Mouse (Mus musculus) c-Kit-positive CD71-positive TER-119-negative erythroid progenitor cells, embryonic 14.5 days (primary cell): ENCODE measurements around the gene Phf12.
A peak's percentile ranks its signal among the peaks of the same experiment; 100 is the strongest.
"Not testable (repeated sequence)": the region's sequence is repeated elsewhere in the genome, so short reads cannot be mapped to it uniquely, and the experiment has no call there.

ENCODE experiments used
- DNase-seq: peaks from one replicate; pipeline ENCODE4 v3.0.0-alpha.2; 2013; ENCODE audit warnings: low read depth

The Phf12 gene

DNA sequence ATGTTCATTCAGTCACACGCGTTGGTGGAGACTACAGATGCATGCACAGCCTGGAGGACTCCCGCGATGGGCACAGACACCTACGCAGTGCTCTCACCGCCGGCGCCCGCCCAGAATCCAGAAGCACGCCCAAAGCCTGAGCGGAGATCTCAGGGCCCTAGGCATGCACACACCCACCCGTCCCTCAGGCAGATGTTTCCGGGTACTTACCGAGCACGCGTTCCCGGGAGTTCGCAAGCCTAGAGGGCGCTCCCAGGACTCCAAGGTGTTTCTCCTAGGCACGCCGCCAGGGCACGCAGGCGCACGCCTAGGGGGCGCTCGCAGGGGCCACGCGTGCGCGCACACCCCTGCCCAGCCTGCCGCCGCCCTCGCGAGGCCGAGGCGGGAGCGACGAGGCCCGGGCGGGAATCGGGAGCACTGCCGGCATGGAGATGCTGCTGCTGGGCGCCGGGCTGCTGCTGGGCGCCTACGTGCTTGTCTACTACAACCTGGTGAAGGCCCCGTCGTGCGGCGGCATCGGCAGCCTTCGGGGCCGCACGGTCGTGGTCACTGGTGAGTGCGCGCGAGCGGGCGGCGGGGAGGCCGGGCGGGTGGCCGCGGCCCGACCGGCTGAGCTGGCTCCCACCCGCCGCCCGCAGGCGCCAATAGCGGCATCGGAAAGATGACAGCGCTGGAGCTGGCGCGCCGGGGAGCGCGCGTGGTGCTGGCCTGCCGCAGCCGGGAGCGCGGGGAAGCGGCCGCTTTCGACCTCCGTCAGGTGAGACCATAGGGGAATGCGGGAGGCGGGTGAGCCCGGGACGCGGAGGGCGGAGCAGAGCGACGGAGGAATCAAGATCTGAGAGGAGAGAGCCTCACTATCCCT is 49.6 kb downstream of the Phf12 start, which contains the start of gene Dhrs13:
Dhrs13 (plus strand) TSS at position 334 of the 862 bp plus-strand sequence.
- peak; percentile 93 for DNase-seq

DNA sequence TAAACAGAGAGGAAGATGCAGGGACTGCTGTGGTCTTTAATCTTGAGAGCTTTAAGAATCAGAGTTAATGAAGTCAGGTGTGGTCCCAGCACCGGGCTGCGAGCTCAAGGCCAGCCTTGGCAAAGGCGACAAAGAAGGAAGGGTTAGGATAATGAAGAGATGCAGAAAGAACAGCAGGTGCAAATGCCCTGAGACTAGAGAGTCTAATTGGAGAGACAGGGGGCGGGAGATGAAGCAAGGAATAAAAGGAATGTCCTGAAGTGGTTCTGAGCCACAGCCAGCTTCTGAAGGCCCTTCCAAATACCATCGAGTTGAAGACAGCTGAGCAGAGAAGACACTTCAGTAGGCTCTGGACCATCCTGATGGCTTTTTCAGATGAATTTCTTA is 50.2 kb downstream of the Phf12 start:
- DNase-seq = no peak

DNA sequence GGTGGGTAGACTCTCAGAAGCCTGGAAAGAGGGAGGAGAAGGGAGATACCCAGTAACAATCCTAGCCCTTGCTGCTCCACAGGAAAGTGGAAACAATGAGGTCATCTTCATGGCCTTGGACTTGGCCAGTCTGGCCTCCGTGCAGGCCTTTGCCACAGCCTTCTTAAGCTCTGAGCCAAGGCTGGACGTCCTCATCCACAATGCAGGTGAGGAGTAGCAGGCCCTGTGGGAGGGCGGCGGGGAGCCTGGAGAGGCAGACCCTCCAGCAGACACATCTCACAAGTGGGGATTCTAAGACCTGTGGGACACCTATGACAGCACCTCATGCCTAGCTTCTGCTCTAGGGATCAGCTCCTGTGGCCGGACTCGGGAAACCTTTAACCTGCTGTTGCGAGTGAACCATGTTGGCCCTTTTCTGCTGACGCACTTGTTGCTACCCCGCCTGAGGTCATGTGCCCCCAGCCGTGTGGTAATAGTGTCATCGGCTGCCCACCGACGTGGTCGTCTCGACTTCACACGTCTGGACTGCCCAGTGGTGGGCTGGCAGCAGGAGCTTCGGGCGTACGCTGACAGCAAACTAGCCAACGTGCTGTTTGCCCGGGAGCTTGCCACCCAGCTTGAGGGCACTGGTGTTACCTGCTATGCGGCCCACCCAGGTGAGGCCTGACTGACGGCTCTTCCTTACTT is 51.5 kb downstream of the Phf12 start:
- DNase-seq = no peak

DNA sequence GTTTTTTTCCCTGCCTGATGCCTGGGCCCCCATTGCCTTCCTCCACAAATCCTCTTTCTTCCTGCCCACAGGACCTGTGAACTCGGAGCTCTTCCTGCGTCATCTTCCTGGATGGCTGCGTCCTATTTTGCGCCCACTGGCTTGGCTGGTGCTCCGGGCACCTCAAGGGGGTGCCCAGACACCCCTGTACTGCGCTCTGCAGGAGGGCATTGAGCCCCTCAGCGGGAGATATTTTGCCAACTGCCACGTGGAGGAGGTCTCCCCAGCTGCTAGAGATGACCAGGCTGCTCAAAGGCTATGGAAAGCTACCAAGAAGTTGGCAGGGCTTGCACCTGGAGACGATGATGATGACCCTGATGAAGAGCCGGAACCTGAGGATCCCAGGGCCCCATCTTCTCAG is 54.2 kb downstream of the Phf12 start:
- no peak for DNase-seq

DNA sequence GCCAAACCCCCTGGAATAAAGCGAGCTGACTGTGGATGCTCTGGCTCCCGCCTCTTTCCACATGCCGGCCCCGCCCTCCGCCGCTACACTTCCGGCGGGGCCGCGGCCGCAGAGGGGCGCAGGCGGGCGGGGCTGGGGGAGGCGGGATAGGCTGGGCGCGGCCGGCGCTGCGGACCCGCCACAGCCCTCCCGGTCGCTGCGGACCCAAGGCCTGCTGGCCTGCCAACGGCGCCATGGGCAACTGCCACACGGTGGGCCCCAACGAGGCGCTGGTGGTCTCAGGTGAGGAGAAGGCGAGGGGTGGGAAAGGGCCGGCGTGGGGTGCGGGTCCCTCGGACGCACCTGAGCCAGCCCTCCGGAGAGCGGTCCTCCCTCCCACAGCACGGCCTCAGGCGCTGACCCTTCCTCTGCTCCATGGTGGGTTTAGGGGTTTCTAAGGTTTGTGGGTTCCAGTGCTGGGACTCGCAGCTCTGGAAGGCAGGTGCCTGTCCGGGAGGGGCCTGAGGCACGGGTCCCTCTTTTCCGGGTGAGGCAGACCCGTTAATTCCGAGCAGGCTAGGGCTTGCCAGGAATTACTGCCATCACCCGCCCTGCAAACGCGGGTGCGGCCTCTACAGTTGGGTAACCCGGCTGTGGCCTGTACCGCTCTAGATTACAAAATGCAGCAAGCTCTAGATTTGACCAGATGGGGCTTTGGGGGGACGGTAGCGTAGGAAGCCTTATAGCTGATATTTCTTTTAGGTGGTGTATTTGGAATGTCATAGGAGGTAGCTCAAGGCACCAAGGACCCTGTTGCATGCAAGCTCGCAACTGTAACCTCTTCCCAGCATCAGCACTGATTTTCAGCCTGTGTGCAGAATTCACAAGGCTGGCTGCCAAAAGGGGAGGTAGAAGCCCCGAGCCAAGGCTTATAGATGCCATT is 55.5 kb downstream of the Phf12 start, which contains the start of gene Flot2:
Flot2 (plus strand) TSS at position 101 of the 922 bp plus-strand sequence.
- DNase-seq = peak; percentile 56

DNA sequence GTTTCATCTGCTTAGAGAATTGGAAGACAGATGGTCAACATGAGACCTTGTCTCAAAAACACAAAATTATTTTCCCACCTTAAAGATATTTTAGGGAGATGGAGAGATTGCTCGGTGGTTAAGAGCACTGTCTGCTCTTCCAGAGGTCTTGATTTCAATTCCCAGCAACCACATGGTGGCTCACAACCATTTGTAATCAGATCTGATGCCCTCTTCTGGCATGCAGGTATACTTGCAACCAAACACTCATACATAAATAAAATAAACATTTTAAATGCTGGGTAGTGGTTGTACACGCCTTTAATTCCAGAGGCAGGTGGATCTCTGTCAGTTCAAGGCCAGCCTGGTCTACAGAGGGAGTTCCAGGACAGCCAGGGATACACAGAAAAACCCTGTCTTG is 58.3 kb downstream of the Phf12 start:
- no peak for DNase-seq

DNA sequence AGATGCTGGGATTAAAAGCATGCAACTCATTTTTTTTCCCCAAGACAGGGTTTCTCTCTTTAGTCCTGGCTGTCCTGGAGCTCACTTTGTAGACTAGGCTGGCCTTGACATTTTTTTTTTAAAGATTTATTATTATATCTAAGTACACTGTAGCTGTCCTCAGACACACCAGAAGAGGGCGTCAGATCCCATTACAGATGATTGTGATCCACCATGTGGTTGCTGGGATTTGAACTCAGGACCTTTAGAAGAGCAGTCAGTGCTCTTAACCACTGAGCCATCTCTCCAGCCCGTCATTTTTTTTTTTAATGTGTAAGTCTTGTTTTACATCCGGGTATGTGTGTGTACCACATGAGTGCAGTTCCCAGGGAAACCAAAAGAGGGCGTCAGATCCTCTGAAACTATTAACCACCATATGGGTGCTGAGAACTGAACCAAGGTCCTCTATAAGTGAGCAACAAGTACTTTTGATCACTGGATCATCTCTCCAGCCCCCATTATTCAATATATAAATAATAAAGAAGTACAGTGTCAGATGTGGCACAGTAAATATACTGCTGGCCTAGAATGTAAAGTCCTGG is 59.8 kb downstream of the Phf12 start:
- not testable (repeated sequence) for DNase-seq

DNA sequence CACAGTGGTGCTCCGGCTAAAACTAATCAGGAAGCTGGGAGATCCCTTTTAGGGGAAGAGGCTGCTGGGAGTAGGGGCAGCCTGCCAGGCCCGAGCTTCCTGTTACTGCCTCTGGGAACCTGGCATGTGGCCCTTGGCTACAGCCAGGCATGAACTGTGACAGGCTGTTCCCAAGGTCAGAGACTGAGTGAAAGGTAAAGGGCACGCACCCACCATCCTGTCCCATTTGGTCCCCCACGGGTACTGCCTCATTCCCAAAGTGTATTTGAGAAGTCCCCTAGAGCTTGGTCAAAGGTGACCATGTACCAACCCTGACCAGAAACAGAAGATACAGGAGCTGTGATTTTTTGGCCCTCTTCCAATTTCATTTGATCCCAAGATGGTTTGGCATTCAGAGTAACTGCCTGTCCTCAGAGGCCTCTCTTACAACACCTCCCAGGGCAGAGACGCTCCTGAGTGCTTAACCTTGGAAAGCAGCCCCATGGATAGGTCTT is 62.3 kb downstream of the Phf12 start:
- no peak for DNase-seq

DNA sequence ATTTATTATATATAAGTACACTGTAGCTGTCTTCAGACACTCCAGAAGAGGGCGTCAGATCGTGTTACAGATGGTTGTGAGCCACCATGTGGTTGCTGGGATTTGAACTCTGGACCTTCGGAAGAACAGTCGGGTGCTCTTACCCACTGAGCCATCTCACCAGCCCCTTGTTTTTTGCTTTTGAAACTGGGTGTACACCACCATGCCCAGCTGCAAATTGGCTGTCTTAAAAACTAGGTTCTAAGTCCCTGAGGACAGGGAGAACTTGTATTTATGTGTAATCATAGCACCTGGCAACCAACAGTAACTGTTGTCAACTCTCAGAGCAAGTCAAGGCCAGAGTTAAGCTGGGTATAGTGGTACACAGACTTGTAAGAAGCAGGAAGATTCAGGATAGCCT is 66.1 kb downstream of the Phf12 start:
- not testable (repeated sequence) for DNase-seq

DNA sequence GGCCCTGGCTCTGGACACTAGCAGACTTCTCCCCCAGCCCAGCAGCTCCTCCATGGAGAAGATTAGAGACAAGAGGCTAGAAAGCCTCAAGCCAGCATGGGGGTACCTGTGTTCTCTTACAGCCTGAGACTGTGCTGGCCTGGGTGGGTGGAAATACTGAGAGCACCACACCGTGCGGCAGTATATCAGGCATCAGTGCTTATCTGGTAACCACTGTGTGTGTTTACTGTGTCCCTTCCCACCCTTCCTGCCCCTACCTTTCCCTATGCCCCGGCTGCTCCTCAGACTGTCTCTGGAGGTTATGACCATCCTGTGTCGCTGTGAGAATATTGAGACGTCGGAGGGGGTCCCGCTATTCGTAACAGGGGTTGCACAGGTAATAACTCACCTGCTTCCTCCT is 70.5 kb downstream of the Phf12 start:
- DNase-seq = no peak

DNA sequence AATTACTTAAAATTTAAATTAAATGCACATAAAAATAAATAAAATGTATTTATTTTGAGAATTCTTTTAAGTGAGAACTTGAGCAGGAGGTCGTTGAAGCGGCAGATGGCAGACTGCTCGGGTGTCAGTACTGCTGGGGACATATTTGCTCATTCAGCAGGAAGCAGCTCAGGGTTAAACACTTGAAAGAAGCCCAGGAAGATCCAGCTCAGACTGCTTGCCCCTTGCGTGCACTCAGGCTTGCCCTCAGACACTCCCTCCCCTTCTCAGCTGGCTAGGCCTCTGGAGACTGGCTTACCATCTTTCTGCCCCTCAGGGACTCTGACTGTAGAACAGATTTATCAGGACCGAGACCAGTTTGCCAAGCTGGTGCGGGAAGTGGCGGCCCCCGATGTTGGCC is 74.4 kb downstream of the Phf12 start:
- DNase-seq = no peak

DNA sequence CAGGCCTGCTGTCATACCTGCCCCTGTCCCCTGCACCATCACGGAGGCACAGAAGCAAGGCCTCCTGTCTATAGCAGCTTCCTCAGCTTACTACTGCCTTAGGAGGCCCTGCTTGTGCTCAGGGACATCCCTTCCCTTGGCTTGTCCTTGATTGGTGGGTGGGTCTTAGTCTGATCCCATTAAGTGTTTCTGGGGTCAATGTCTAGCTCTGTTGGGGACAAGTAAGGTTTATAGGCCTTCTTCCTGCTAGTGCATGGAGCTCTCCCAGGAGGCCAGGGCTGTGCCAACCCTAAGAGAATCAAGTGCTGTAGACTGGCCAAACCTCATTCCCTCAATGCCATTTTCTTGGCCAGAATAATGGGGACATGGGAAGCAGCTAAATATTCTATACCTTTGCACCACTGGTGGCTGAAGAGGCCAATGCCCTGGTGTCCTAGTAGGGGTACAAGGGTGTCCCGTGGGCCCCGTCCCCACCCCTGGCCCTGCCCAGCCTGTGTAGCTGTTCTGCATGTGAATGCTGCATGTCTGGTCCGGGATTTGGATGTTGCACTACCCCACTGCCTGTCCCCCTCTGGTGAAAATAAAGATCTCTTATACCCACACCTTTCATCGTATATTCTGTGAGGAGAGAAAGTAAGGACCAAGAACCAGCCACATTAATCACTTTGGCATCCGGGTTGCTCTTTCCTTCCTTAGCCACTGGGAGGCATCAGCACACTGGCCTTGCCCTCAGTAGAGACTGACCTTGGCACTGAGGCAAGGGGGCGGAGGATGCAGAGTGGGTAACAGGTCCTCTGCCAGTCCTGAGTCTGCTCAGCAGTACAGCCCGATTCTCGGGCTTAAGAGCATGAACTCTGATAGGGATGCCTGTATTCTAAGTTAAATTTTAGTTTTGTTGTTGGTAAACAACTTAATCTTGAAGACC is 77.5 kb downstream of the Phf12 start:
- no peak for DNase-seq

DNA sequence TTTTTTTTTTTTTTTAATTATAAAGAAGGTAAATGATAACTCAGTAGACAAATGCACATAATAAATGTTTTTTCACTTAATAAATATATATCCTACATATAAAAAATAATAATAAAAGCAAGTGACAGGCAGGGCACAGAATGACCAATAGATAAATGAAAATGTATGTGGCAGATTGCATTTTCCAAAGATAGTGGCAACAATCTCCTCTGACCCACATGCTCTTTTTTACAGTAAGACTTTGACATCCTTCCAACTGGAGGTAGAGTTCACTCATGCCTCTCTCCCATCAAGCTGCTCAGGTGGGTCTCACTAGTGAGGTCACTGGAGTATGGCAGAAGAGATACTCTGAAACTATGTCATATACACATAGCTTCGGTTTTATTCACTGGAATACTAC is 80.0 kb downstream of the Phf12 start:
- no peak for DNase-seq

DNA sequence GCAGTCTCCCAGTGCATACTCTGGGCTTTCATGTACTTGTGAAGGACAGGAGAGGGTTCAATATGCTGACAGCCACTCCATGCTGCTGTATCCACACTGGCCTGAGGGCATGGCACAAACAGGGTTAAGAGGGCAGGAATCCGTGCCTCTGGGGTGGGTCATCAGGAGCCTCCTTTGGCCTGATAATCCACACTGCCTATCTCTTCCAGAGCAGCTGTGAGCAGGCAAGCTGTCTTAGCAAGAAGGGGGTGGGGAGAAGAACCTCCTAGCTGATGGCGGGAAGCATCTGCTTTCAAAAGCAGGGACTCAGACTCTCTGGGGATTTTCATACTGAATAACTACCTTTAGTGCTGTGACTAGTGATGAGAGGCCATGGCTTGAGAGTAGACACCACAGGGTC is 83.4 kb downstream of the Phf12 start:
- no peak for DNase-seq

DNA sequence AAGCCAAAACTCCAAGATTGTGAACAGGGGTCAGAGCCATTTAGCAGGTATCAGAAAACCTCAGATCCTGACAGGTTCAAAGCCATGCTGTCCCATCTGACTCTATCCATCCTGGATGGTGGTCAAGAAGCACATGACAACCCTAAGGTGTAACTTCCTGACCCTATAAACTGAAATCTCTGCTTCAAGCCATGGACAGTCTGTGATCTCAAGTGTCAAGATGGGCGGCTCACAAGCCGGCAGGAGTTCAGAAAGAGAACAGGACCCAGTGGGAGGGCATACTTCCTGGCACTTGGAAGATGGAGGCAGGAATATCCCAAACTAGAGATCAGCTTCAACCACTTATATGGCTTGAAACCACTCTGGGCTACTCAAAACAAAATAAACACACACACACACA is 84.1 kb downstream of the Phf12 start:
- DNase-seq = no peak

DNA sequence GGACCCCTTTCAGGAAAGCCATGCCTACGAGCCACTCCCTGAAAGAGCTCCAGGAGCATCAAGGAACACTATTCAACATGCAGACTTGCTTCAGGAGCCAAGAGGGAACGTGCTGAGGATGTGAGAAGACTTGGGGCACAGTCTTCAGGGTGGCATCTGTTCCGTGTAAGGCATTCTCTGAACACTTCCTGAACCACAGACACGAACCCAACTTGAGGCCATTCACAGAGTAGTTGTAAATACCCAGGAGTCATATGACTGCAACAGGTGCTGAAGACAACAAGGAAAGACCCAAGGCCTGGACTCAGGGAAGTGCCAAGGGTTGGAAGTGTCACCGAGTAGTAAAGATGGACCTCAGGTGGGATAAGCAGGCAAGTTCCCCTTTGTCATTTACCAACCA is 85.0 kb downstream of the Phf12 start:
- DNase-seq = no peak

DNA sequence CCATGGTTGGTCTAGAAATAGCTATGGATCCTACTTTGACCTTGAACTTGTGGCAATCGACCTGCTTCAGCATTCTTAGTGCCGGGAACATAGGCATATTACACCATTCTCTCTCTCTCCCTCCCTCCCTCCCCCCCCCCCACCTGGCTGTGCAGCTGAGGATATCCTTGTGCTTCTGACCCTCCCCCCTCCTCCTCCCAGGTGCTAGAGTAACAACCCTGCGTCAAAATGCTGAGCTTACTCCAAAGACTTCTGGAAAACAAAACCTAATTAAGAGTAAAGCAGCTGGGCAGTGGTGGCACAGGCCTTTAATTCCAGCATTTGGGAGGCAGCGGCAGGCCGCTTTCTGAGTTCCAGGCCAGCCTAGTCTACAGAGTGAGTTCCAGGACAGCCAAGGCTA is 86.6 kb downstream of the Phf12 start:
- DNase-seq = no peak

DNA sequence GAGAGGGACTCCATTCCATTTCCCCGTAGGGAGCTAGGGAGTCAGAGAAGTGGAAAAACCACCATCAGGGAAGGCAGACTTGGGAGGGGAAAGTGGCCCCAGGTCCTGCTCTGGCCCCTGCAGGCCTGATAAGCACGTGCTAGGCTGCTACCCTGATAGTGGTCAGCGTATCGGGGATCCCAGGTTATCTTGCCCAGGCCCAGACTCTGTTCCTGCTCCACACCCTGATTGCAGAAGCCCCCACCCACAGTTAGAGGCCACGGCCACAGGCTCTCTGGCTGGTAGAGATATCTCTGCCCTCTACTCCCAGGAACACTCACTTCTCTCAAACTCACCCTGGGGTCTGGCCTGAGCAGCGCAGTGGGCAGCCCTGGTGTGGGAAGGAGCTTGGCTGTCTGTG is 87.1 kb downstream of the Phf12 start:
- DNase-seq = peak; percentile 83

DNA sequence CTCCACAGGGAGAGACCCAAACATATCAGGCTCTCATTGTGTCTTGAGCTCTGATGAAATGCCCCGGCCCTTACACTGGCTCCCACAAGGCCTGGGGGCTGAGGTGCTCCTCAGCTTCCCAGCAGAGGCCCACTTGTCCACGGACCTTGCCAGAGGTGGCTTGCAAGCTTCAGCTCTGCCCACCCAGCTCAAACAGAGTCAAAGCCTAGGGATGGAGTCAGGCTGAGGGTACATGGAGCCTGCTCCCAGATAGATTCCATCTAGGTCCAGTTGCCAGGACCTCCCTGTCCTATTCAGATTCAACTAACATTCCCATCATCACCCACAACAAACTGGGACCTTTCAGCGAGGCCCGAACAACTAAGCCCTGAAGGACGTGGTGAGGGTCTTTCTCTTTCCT is 89.4 kb downstream of the Phf12 start:
- DNase-seq = no peak

DNA sequence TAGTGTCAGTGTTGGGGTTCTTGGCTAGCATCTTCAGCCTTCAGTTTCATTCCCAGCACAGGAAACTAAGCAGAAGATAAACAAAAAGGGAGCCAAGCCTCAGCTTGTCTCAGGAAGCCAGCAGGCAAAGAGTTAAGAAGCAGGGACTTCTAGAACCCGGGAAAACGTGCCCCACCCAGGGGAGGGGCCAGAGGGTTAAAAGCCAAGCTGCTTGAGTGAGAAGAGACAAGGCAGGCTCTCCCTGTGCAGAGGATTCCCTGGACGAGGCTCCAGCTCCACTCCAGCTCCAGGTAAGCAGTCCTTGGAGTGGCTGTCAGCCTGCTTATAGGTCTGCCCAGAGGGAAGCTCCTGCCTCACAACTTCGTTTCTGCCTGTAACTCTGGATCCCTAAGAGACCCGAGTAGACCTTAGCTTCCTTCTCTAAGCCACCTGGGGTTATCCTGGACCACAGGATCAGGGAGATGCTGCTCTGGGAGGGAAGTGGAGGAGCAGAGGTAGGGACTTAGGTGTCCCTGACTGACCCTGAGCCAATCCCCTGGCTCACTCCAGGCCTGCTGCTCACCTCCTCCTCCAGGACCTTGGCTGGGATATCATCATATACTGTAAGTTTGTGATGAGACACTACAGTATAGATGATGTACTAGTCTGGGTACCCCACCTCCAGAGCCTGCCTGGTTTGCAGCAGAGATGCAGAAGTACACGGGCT is 90.0 kb downstream of the Phf12 start:
- DNase-seq = peak; percentile 83
